Mouse (Mus musculus) Muller cell, postnatal 12 days (primary cell): ENCODE measurements around the gene Fastkd3.

Experiments
- DNase-seq: peaks from one replicate; pipeline ENCODE4 v3.0.0-alpha.2; 2015; ENCODE audit errors: inconsistent ontology term

Gene Fastkd3

GRCm38 (mm10) chr13:68607652-68608405, 25.8 kb downstream of the Fastkd3 start:
- peak; percentile 10 for DNase-seq

GRCm38 (mm10) chr13:68622792-68623191, 40.8 kb downstream of the Fastkd3 start:
- peak; percentile 41 for DNase-seq

GRCm38 (mm10) chr13:68627041-68627440, 45.0 kb downstream of the Fastkd3 start:
- DNase-seq: no peak
